Mouse (Mus musculus): ENCODE results near the gene Atcay. TPM values are rescaled to one million over a fixed set of nuclear protein-coding genes. Genes with fewer than 3 reads are reported as not detected.
"Not testable (repeated sequence)": the region's sequence is repeated elsewhere in the genome, so short reads cannot be mapped to it uniquely, and the experiment has no call there.

Gene Atcay
- polyA plus RNA-seq, 1 experiment from 2014 or later = not detected

GRCm38 (mm10) chr10:81175936-81176465 is 54.6 kb downstream of the Atcay start:
- Histone ChIP-seq H3K27ac (ENCODE audit: low read length) (peak overlapping the region; percentile 80), H3K9me3 (ENCODE audit: low read length) (no peaks in the 10 kb centered on the region), H3K27me3 (replicated peaks; ENCODE audit: insufficient read depth, low read length) (no peaks in the 10 kb centered on the region), H3K36me3 (ENCODE audit: insufficient read depth, low read length) (peaks cover 35% of the 10 kb centered on the region), H3K9ac (replicated peaks; ENCODE audit: low read depth) (0 out of 2 replicates have a peak overlapping the region, but pooled peaks have one; percentile 19), H3K4me3 (ENCODE audit: low read depth, low read length) (peak overlapping the region; percentile 82), H3K4me2 (replicated peaks; ENCODE audit: low read depth, low read length) (peak overlapping the region; percentile 46), H3K4me1 (ENCODE audit: insufficient read depth, low read depth, low read length) (peaks cover 5% of the 10 kb centered on the region; the same call in 1 of the 2 replicates)
- TF ChIP-seq CTCF (IDR thresholded peaks at IDR 0.05) (no peak), EP300 (IDR thresholded peaks at IDR 0.05) (peak; percentile 22)
- ATAC-seq = peak; percentile 18
- DNase-seq (ENCODE audit: low spot score) = no peak
- WGBS = 2% methylated on average over 13 of the region's 13 CpGs

- DNase-seq (ENCODE audit: low spot score); H3K27me3 ChIP-seq (replicated peaks; ENCODE audit: insufficient read depth, low read length); H3K4me1 ChIP-seq (ENCODE audit: insufficient read depth, low read depth, low read length); H3K9ac ChIP-seq (replicated peaks; ENCODE audit: low read depth); H3K9me3 ChIP-seq (ENCODE audit: low read length); ATAC-seq: not testable (repeated sequence)
- Histone ChIP-seq H3K4me3 (ENCODE audit: low read depth, low read length) (0 out of 2 replicates have a peak overlapping the region, but pooled peaks have one; percentile 4), H3K36me3 (ENCODE audit: insufficient read depth, low read length) (peaks cover 28% of the 10 kb centered on the region), H3K4me2 (replicated peaks; ENCODE audit: low read depth, low read length) (peak overlapping the region; percentile 46), H3K27ac (ENCODE audit: low read length) (peak overlapping the region; percentile 80; the same call in 1 of the 2 replicates)
- 2% methylated on average over 4 of the region's 4 CpGs for WGBS
Measured at GRCm38 (mm10) chr10:81175345-81175701, 55.3 kb downstream of the Atcay start.

- ATAC-seq = peak; percentile 50
- Histone ChIP-seq H3K4me3 (ENCODE audit: low read depth, low read length) (0 out of 2 replicates have a peak overlapping the region, but pooled peaks have one; percentile 4), H3K4me1 (ENCODE audit: insufficient read depth, low read depth, low read length) (peaks cover 5% of the 10 kb centered on the region; the same call in 1 of the 2 replicates), H3K9me3 (ENCODE audit: low read length) (no peaks in the 10 kb centered on the region), H3K9ac (replicated peaks; ENCODE audit: low read depth) (no peak overlapping the region), H3K4me2 (replicated peaks; ENCODE audit: low read depth, low read length) (peak overlapping the region; percentile 46), H3K27me3 (replicated peaks; ENCODE audit: insufficient read depth, low read length) (no peaks in the 10 kb centered on the region), H3K36me3 (ENCODE audit: insufficient read depth, low read length) (peaks cover 23% of the 10 kb centered on the region), H3K27ac (ENCODE audit: low read length) (peak overlapping the region; percentile 80; the same call in 1 of the 2 replicates)
- 4% methylated on average over 29 of the region's 29 CpGs for WGBS
- TF ChIP-seq CTCF (IDR thresholded peaks at IDR 0.05) (peak; percentile 96), EP300 (IDR thresholded peaks at IDR 0.05) (no peak)
- DNase-seq (ENCODE audit: low spot score) = peak; percentile 93
Measured at GRCm38 (mm10) chr10:81174617-81175344, 55.9 kb downstream of the Atcay start.

GRCm38 (mm10) chr10:81173132-81173531 is 57.5 kb downstream of the Atcay start:
- H3K9me3 ChIP-seq (ENCODE audit: low read length) = no peaks in the 10 kb centered on the region
- H3K27ac ChIP-seq (ENCODE audit: low read length) = peak overlapping the region; percentile 68
- peak; percentile 14; the same call in 1 of the 2 replicates for ATAC-seq
- 0 out of 2 replicates have a peak, but pooled peaks cover 7% of the 10 kb centered on the region for H3K36me3 ChIP-seq (ENCODE audit: insufficient read depth, low read length)
- no peak overlapping the region for H3K4me3 ChIP-seq (ENCODE audit: low read depth, low read length)
- H3K9ac ChIP-seq (replicated peaks; ENCODE audit: low read depth) = 0 out of 2 replicates have a peak overlapping the region, but pooled peaks have one; percentile 29
- 9% methylated on average over 21 of the region's 21 CpGs for WGBS
- peak overlapping the region; percentile 25; the same call in 1 of the 2 replicates for H3K4me2 ChIP-seq (replicated peaks; ENCODE audit: low read depth, low read length)
- H3K4me1 ChIP-seq (ENCODE audit: insufficient read depth, low read depth, low read length) = peaks cover 8% of the 10 kb centered on the region
- TF ChIP-seq EP300 (IDR thresholded peaks at IDR 0.05) = no peak
- TF ChIP-seq CTCF (IDR thresholded peaks at IDR 0.05) = peak; percentile 89
- DNase-seq (ENCODE audit: low spot score) = peak; percentile 90
- H3K27me3 ChIP-seq (replicated peaks; ENCODE audit: insufficient read depth, low read length) = no peaks in the 10 kb centered on the region

GRCm38 (mm10) chr10:81169411-81169900 is 61.2 kb downstream of the Atcay start:
- Histone ChIP-seq H3K4me1 (ENCODE audit: insufficient read depth, low read depth, low read length) (peaks cover 16% of the 10 kb centered on the region), H3K4me2 (replicated peaks; ENCODE audit: low read depth, low read length) (peak overlapping the region; percentile 40), H3K27ac (ENCODE audit: low read length) (peak overlapping the region; percentile 57; the same call in 1 of the 2 replicates)
- H3K4me3 ChIP-seq (ENCODE audit: low read depth, low read length); H3K36me3 ChIP-seq (ENCODE audit: insufficient read depth, low read length); H3K9me3 ChIP-seq (ENCODE audit: low read length); DNase-seq (ENCODE audit: low spot score); H3K9ac ChIP-seq (replicated peaks; ENCODE audit: low read depth); H3K27me3 ChIP-seq (replicated peaks; ENCODE audit: insufficient read depth, low read length): not testable (repeated sequence)
- ATAC-seq = peak; percentile 48
- WGBS = 31% methylated on average over 5 of the region's 14 CpGs

- Histone ChIP-seq H3K27ac (ENCODE audit: low read length) (peak overlapping the region; percentile 85), H3K9ac (replicated peaks; ENCODE audit: low read depth) (0 out of 2 replicates have a peak overlapping the region, but pooled peaks have one; percentile 43), H3K4me2 (replicated peaks; ENCODE audit: low read depth, low read length) (peak overlapping the region; percentile 76), H3K36me3 (ENCODE audit: insufficient read depth, low read length) (no peaks in the 10 kb centered on the region; the same call in 1 of the 2 replicates), H3K9me3 (ENCODE audit: low read length) (no peaks in the 10 kb centered on the region), H3K27me3 (replicated peaks; ENCODE audit: insufficient read depth, low read length) (no peaks in the 10 kb centered on the region), H3K4me3 (ENCODE audit: low read depth, low read length) (peak overlapping the region; percentile 88), H3K4me1 (ENCODE audit: insufficient read depth, low read depth, low read length) (peaks cover 16% of the 10 kb centered on the region)
- TF ChIP-seq EP300 (IDR thresholded peaks at IDR 0.05) (no peak), CTCF (IDR thresholded peaks at IDR 0.05) (no peak)
- peak; percentile 60 for ATAC-seq
- DNase-seq (ENCODE audit: low spot score) = peak; percentile 94
- 1% methylated on average over 29 of the region's 29 CpGs for WGBS
Measured at GRCm38 (mm10) chr10:81168521-81169244, 62.0 kb downstream of the Atcay start.

Measured in lung, postnatal 0 days (tissue).